Mouse (Mus musculus): ENCODE data around the gene Vmn2r19.
"Not testable (repeated sequence)": the region's sequence is repeated elsewhere in the genome, so short reads cannot be mapped to it uniquely, and the experiment has no call there.

GRCm38 (mm10) chr6:123293509-123293908 is 14.6 kb upstream of the Vmn2r19 start:
- TF ChIP-seq CTCF, EP300 (IDR thresholded peaks at IDR 0.05): not testable (repeated sequence)

Data from lung, postnatal 0 days (tissue).